Mouse (Mus musculus): Measurements from ENCODE around the gene Zmpste24.

DNA sequence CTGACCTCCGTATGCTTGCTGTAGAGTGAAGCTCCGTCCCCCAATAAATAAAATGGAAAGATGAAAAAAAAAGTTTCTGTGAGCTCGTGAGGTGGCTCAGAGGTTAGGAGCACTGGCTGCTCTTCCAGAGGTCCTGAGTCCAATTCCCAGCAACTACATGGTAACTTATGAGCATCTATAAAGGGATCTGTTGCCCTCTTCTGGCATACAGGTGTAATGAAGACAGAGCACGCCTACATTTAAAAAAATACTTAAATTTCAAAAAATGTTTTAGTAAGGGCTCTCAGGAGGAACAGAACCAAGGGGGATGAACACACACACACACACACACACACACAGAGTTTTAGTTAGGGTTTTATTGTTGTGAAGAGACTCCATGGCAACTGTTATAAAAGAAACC, 66.6 kb downstream of the Zmpste24 start:
- TF ChIP-seq EP300 (IDR thresholded peaks at IDR 0.05; ENCODE audit: insufficient read depth, low read depth, low read length) (no peak), POLR2A (IDR thresholded peaks at IDR 0.05; ENCODE audit: insufficient read depth, low read depth, low read length) (no peak)
